Mouse (Mus musculus) embryo, embryonic 10.5 days (tissue): ENCODE results near the gene Olr1.
"Not testable (repeated sequence)": the region's sequence is repeated elsewhere in the genome, so short reads cannot be mapped to it uniquely, and the experiment has no call there.

Experiments
- DNase-seq: peaks from one replicate; pipeline ENCODE4 v3.0.0-alpha.2; 2015; ENCODE audit warnings: low spot score

Olr1 gene

GRCm38 (mm10) chr6:129512367-129512766, 5.4 kb upstream of the Olr1 start, which contains the start of gene Tmem52b:
Gene Tmem52b (plus strand): TSS chr6:129512555.
- DNase-seq = no peak

GRCm38 (mm10) chr6:129510120-129510911, 3.4 kb upstream of the Olr1 start:
- no peak for DNase-seq

- peak; percentile 13 for DNase-seq
Measured at GRCm38 (mm10) chr6:129503471-129503870, 3.5 kb downstream of the Olr1 start.

- not testable (repeated sequence) for DNase-seq
Measured at GRCm38 (mm10) chr6:129499516-129499915, 7.4 kb downstream of the Olr1 start.

GRCm38 (mm10) chr6:129497345-129498218, 9.4 kb downstream of the Olr1 start:
- DNase-seq = no peak

- no peak for DNase-seq
Measured at GRCm38 (mm10) chr6:129494924-129495323, 12.0 kb downstream of the Olr1 start.

GRCm38 (mm10) chr6:129480089-129480958, 26.6 kb downstream of the Olr1 start:
- no peak for DNase-seq

- peak; percentile 67 for DNase-seq
Measured at GRCm38 (mm10) chr6:129476404-129477126, 30.4 kb downstream of the Olr1 start.

- no peak for DNase-seq
Measured at GRCm38 (mm10) chr6:129472627-129473026, 34.3 kb downstream of the Olr1 start.

GRCm38 (mm10) chr6:129471386-129471785, 35.6 kb downstream of the Olr1 start:
- DNase-seq = no peak

- DNase-seq = peak; percentile 14
Measured at GRCm38 (mm10) chr6:129451411-129452039, 55.4 kb downstream of the Olr1 start, which contains the start of gene Clec1a. Gene Clec1a (minus strand): TSS chr6:129452000.

- peak; percentile 25 for DNase-seq
Measured at GRCm38 (mm10) chr6:129449743-129450142, 57.2 kb downstream of the Olr1 start.

- no peak for DNase-seq
Measured at GRCm38 (mm10) chr6:129438033-129438432, 68.9 kb downstream of the Olr1 start.

- no peak for DNase-seq
Measured at GRCm38 (mm10) chr6:129436025-129436424, 70.9 kb downstream of the Olr1 start.
